Mouse (Mus musculus): Measurements from ENCODE around the gene Ccdc47.

Gene Ccdc47

GRCm38 (mm10) chr11:106160841-106161721, 55.1 kb downstream of the Ccdc47 start, which contains the start of the genes Gm10840 and Limd2:
TSS of gene Gm10840 (plus strand) at chr11:106160850.
TSS of gene Limd2 (minus strand) at chr11:106160860.
- DNase-seq (ENCODE audit: low spot score), result no peak

DNA sequence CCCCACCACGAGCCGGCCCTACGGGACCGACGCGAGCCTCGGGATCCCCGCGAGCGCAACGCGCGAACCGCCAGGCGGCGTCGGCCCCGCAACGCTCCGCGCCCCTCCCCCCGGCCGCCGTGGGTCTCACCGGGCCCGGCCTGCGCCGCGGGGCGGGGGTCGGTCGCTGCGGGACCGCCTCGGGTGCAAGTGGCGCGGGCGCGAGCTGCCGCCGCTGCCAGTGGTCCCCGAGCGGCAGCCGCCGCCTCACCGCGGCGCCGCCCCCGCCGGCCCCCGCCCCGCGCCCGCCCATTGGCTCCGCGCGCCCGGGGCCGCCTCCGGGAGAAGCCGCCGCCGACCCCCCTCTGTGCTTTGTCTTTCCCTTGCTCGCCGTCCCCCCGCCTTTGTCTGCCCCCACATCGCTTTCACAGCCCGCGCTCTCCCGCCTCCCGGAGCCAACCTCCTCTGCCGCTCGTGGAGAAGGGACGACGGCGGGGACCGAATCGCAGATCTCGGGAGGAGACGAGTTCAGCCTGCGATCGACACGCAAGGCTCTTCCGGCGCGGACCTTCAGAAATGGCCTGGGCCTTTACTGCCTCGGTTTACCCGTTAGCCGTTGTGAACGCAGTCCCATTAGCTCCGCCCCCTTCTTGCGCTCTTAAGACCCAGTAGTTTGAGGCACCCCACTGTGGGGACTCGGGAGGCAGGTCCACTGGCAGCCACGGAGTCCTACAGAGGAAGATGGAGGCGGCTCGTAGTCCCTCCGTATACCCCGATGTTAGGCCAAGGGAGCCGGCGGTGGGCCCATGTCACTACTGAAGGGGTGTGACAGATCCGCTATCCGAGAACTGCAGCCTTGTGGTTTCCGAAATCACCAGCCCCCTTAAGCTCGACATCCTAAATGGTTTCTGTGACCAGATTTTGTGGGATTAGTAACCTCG, 56.0 kb downstream of the Ccdc47 start:
- peak; percentile 61 for DNase-seq (ENCODE audit: low spot score)

GRCm38 (mm10) chr11:106159216-106159920, 56.8 kb downstream of the Ccdc47 start:
- no peak for DNase-seq (ENCODE audit: low spot score)

DNA sequence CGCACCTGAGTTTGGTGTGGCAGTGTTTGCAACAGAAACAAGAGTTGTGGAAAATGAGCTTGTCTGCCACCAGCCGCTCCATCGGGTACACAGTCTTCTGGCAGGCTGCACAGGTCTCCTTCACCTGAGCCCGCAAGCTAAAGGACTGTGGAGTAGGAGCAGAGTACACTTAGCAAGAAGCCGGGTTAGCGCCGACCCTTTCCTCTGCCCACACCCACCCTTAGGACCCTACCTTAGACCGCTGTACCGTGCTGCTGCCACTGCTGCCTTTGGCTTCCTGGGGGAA, 57.3 kb downstream of the Ccdc47 start:
- no peak for DNase-seq (ENCODE audit: low spot score)

DNA sequence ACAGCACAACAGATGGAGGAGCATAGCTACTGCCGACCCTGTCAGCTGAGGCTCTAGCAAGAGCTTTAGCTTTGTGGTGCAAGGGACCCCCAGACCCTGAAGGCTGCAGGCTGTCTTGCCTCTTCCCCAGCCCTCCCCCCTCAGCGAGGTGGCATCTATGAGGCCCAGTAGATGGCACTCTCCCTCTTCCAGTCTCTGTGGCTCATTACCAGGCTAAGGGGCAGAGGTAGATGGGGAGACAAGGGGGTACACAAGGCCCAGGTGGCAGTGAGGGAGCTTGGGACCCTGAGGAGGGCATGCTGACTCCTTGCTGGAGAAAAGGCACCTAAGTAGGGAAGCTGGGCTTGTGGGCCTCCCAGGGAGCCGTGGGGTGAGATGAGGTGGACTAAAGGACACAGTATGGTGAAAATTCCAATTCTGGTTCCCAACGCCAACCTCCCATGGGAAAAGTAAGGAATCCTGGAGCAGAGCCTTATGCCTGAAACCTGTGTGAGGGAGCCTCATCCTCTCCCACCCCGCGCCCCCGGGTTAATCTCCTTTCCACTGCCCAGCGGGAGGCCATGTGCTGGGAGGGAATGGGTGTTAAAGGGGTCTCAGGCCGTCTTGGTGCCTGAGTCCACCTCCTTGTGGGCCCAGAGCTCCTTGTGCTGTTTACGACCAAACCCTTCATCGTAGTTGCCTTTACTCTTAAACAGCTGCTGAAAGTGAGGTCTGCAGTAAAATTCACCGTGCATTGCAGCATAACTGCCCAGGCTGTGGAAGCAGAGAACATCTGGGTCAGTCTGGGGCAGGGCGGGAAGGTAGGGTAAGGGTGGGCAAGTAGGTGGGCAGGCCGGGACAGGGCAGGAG, 57.8 kb downstream of the Ccdc47 start:
- no peak for DNase-seq (ENCODE audit: low spot score)

GRCm38 (mm10) chr11:106157154-106157553, 59.0 kb downstream of the Ccdc47 start:
- DNase-seq (ENCODE audit: low spot score), result no peak

GRCm38 (mm10) chr11:106156257-106156656, 59.9 kb downstream of the Ccdc47 start:
- no peak for DNase-seq (ENCODE audit: low spot score)

GRCm38 (mm10) chr11:106155761-106156160, 60.4 kb downstream of the Ccdc47 start:
- DNase-seq (ENCODE audit: low spot score), result no peak

DNA sequence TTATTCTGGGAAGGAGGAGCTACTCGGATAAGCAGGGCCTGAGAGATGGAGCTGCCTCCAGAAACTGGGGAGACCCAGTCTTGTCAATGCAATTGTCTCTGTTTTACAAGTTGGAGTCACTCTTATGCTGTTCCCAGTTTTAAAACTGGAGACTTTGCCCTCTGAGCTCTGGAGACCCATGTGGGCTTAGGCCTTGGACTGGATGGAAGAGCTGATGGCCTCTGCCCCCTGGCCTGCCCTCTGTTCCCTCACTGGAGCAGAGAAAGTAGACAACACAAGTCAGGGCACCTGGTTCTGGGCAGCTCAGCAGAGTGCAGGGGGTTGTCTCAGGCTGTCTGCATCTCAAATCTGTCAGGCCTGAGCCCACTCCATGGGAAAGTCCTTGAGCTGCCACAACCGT, 61.4 kb downstream of the Ccdc47 start:
- DNase-seq (ENCODE audit: low spot score), result no peak

- DNase-seq (ENCODE audit: low spot score), result no peak
Observed at GRCm38 (mm10) chr11:106154091-106154490, 62.1 kb downstream of the Ccdc47 start.

DNA sequence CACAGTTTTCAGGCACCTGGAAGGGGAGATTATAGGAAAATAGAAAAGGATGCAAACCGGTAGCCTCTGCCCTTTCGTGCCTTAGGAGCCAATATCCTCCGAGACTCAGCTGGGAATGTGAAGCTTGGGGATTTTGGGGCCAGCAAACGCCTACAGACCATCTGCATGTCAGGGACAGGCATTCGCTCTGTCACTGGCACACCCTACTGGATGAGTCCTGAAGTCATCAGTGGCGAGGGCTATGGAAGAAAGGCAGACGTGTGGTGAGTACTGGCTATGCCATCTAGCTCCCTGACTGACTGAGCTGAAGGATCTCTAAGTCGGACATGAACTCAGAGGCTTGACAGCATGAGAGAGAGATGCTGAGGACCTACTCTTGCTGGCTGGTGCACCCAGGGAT, 64.0 kb downstream of the Ccdc47 start:
- no peak for DNase-seq (ENCODE audit: low spot score)

DNA sequence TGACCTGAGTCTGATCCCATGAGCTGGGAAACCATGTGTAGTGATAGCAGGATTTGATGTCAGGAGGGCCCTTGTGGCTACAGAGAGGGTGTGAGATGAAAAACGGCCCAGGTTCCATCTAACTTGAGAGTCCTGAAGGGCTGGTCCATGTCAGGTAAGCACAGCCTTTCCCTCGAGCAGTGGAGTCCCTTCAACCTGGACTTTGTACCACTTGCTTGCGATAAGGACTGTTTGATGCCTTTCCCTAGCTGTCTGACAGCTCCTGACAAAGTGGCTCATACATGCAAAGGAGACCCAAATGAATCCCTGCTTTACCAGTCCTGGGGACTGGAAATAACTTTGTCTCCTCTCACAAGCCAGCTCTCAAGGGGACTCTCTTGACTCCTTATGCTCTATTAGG, 64.9 kb downstream of the Ccdc47 start:
- DNase-seq (ENCODE audit: low spot score), result no peak

Measured in ovary, postnatal 14 days (tissue).